Mouse (Mus musculus) MEL (cell line): ENCODE data around the gene Rims3. TPM values are rescaled to one million over a fixed set of nuclear protein-coding genes. Genes with fewer than 3 reads are reported as not detected.

ENCODE experiments used
- DNase-seq: peaks from one replicate; pipeline ENCODE4 v3.0.0; 2011; ENCODE audit warnings: low read depth, low spot score
- H3K27ac ChIP-seq: 2 replicates; pipeline ENCODE4 v1.5.1; 2012; ENCODE audit warnings: low read depth, mild to moderate bottlenecking, control low read depth, low read length, moderate library complexity; ENCODE audit not compliant: control insufficient read depth
- H3K27me3 ChIP-seq, 2 experiments: fragments of 150-350 bp in 1 of 2; sonication (generic) in 1 of 2; 2 replicates each; pipeline ENCODE4 v1.6.1; 2012; ENCODE audit warnings: low read length in 2 of 2, mild to moderate bottlenecking in 2 of 2, improper control_type of control experiment in 1 of 2, moderate library complexity in 1 of 2; ENCODE audit not compliant: insufficient read depth in 2 of 2, control insufficient read depth in 1 of 2
- H3K36me3 ChIP-seq, 2 experiments: 2 replicates each; pipeline ENCODE4 v1.6.1; 2012 to 2014; ENCODE audit warnings: low read length in 2 of 2, improper control_type of control experiment in 1 of 2, inconsistent platforms in 1 of 2, mild to moderate bottlenecking in 1 of 2; ENCODE audit not compliant: insufficient read depth in 2 of 2, control insufficient read depth in 1 of 2
- H3K4me1 ChIP-seq, 2 experiments: fragments of 150-350 bp in 1 of 2; sonication (generic) in 1 of 2; 2 replicates each; pipeline ENCODE4 v1.6.1; 2012; ENCODE audit warnings: low read length in 2 of 2, improper control_type of control experiment in 1 of 2, mild to moderate bottlenecking in 1 of 2; ENCODE audit not compliant: insufficient read depth in 2 of 2, control insufficient read depth in 1 of 2
- H3K4me3 ChIP-seq, 2 experiments: fragments of 150-350 bp in 1 of 2; sonication (generic) in 1 of 2; 2 replicates each; pipeline ENCODE4 v1.5.1; 2012; ENCODE audit warnings: low read depth in 2 of 2, low read length in 2 of 2, mild to moderate bottlenecking in 2 of 2, moderate library complexity in 2 of 2, control low read depth in 1 of 2, improper control_type of control experiment in 1 of 2; ENCODE audit not compliant: control insufficient read depth in 1 of 2, insufficient read depth in 1 of 2
- H3K79me2 ChIP-seq: 2 replicates; pipeline ENCODE4 v1.6.1; 2012; ENCODE audit warnings: mild to moderate bottlenecking, low read length, moderate library complexity; ENCODE audit not compliant: control insufficient read depth, poor library complexity, insufficient read depth
- H3K9ac ChIP-seq: 2 replicates; pipeline ENCODE4 v1.6.1; 2012; ENCODE audit warnings: low read depth, mild to moderate bottlenecking, control low read depth, low read length, moderate library complexity; ENCODE audit not compliant: control insufficient read depth, poor library complexity, severe bottlenecking
- H3K9me3 ChIP-seq: fragments of 150-350 bp; sonication (generic); replicated peaks from 2 replicates; pipeline ENCODE4 v1.6.1; 2012; ENCODE audit warnings: mild to moderate bottlenecking, low read length, improper control_type of control experiment, moderate library complexity; ENCODE audit not compliant: insufficient read depth
- CHD1 ChIP-seq: IDR thresholded peaks from 2 replicates; pipeline ENCODE4 v1.6.1; 2012; ENCODE audit warnings: low read depth, mild to moderate bottlenecking, inconsistent platforms, low read length, improper control_type of control experiment
- CHD2 ChIP-seq: IDR thresholded peaks from 2 replicates; pipeline ENCODE4 v1.6.1; 2011; ENCODE audit warnings: low read length, improper control_type of control experiment
- CTCF ChIP-seq, 3 experiments: IDR thresholded peaks in 2 of 3; conservative IDR thresholded peaks in 1 of 3; 2 replicates each; pipeline ENCODE4 v1.5.1; 2011 to 2012; ENCODE audit warnings: low read length in 3 of 3, low read depth in 2 of 3, mild to moderate bottlenecking in 2 of 3, improper control_type of control experiment in 1 of 3, inconsistent platforms in 1 of 3, mixed read lengths in 1 of 3, moderate library complexity in 1 of 3; ENCODE audit not compliant: control insufficient read depth in 1 of 3, insufficient read depth in 1 of 3, poor library complexity in 1 of 3, severe bottlenecking in 1 of 3
- HCFC1 ChIP-seq: IDR thresholded peaks from 2 replicates; pipeline ENCODE4 v1.6.1; 2012; ENCODE audit warnings: low read depth, mild to moderate bottlenecking, inconsistent platforms, low read length, improper control_type of control experiment, moderate library complexity
- JUND ChIP-seq: IDR thresholded peaks from 2 replicates; pipeline ENCODE4 v1.6.1; 2011; ENCODE audit warnings: low read depth, mild to moderate bottlenecking, improper control_type of control experiment, low read length
- KAT2A ChIP-seq: conservative IDR thresholded peaks from 2 replicates; pipeline ENCODE4 v1.6.1; 2012; ENCODE audit warnings: low read depth, low read length, improper control_type of control experiment, inconsistent platforms
- MAX ChIP-seq: IDR thresholded peaks from 2 replicates; pipeline ENCODE4 v1.6.1; 2011; ENCODE audit warnings: low read length, improper control_type of control experiment
- MXI1 ChIP-seq: IDR thresholded peaks from 2 replicates; pipeline ENCODE4 v1.6.1; 2011; ENCODE audit warnings: mild to moderate bottlenecking, low read depth, low read length, improper control_type of control experiment
- MYB ChIP-seq: IDR thresholded peaks from 2 replicates; pipeline ENCODE4 v1.6.1; 2011; ENCODE audit warnings: mild to moderate bottlenecking, low read depth, low read length, improper control_type of control experiment
- NELFE ChIP-seq: IDR thresholded peaks from 2 replicates; pipeline ENCODE4 v1.6.1; 2011; ENCODE audit warnings: low read depth, low read length, improper control_type of control experiment
- POLR2AphosphoS2 ChIP-seq: IDR thresholded peaks from 2 replicates; pipeline ENCODE4 v1.6.1; 2011; ENCODE audit warnings: low read length, improper control_type of control experiment
- POLR2AphosphoS5 ChIP-seq: IDR thresholded peaks from 2 replicates; pipeline ENCODE4 v1.6.1; 2012; ENCODE audit warnings: low read depth, borderline replicate concordance, mild to moderate bottlenecking, inconsistent platforms, low read length, moderate library complexity, mixed read lengths
- RAD21 ChIP-seq: IDR thresholded peaks from 2 replicates; pipeline ENCODE4 v1.6.1; 2011; ENCODE audit warnings: mild to moderate bottlenecking, low read depth, low read length, improper control_type of control experiment
- RCOR1 ChIP-seq: IDR thresholded peaks from 2 replicates; pipeline ENCODE4 v1.6.1; 2012; ENCODE audit warnings: low read depth, mild to moderate bottlenecking, inconsistent platforms, low read length, improper control_type of control experiment
- SMC3 ChIP-seq: IDR thresholded peaks from 2 replicates; pipeline ENCODE4 v1.6.1; 2011; ENCODE audit warnings: low read depth, low read length, improper control_type of control experiment
- TBP ChIP-seq: IDR thresholded peaks from 2 replicates; pipeline ENCODE4 v1.8.0; 2011; ENCODE audit warnings: low read depth, low read length, improper control_type of control experiment
- TCF12 ChIP-seq: IDR thresholded peaks from 2 replicates; pipeline ENCODE4 v1.6.1; 2014; ENCODE audit warnings: low read depth, mild to moderate bottlenecking, inconsistent platforms, low read length, improper control_type of control experiment, moderate library complexity
- USF1 ChIP-seq: IDR thresholded peaks from 2 replicates; pipeline ENCODE4 v1.6.1; 2014; ENCODE audit warnings: low read depth, mild to moderate bottlenecking, inconsistent platforms, low read length, improper control_type of control experiment, moderate library complexity
- USF2 ChIP-seq, 2 experiments: IDR thresholded peaks; 2 replicates each; pipeline ENCODE4 v1.6.1; 2011 to 2012; ENCODE audit warnings: improper control_type of control experiment in 2 of 2, low read length in 2 of 2, borderline replicate concordance in 1 of 2, inconsistent platforms in 1 of 2, low read depth in 1 of 2, mild to moderate bottlenecking in 1 of 2; ENCODE audit not compliant: insufficient read depth in 1 of 2
- ZC3H11A ChIP-seq: IDR thresholded peaks from 2 replicates; pipeline ENCODE4 v1.6.1; 2012; ENCODE audit warnings: low read depth, mild to moderate bottlenecking, inconsistent platforms, low read length, improper control_type of control experiment
- ZKSCAN1 ChIP-seq: IDR thresholded peaks from 2 replicates; pipeline ENCODE4 v1.6.1; 2012; ENCODE audit warnings: low read depth, mild to moderate bottlenecking, inconsistent platforms, low read length, improper control_type of control experiment, moderate library complexity
- ZMIZ1 ChIP-seq: IDR thresholded peaks from 2 replicates; pipeline ENCODE4 v1.6.1; 2012; ENCODE audit warnings: low read depth, mild to moderate bottlenecking, inconsistent platforms, low read length, improper control_type of control experiment, moderate library complexity
- ZNF384 ChIP-seq: IDR thresholded peaks from 2 replicates; pipeline ENCODE4 v1.6.1; 2012; ENCODE audit warnings: low read depth, mild to moderate bottlenecking, inconsistent platforms, low read length, improper control_type of control experiment
- polyA plus RNA-seq, 2 experiments: library from polyadenylated mRNA; stranded (reverse) in 1 of 2; unstranded in 1 of 2; fragments of >175 nt in 1 of 2; fragments of >200 nt in 1 of 2; gene quantifications; 2 replicates each; pipeline versions ENCODE4 v1.2.1 to v1.2.4; 2012; ENCODE audit warnings: low replicate concordance in 2 of 2, low read depth in 1 of 2; ENCODE audit not compliant: insufficient read length in 2 of 2, insufficient read depth in 1 of 2, missing spikeins in 1 of 2
- total RNA-seq: library from RNA; depleted of rRNA; stranded (reverse); fragments of 300-350 nt; gene quantifications from 2 replicates; pipeline ENCODE4 v1.2.3, GENCODE M21; 2012

Rims3 gene
- total and polyA plus RNA-seq, 3 experiments = 0.07 TPM; not detected in 2

- TF ChIP-seq CTCF (IDR thresholded peaks at IDR 0.05 in 2 of 3, conservative IDR thresholded peaks at IDR 0.05 in 1 of 3; ENCODE audit: control insufficient read depth in 1 of 3, insufficient read depth in 1 of 3, low read depth in 2 of 3, low read length in 3 of 3, poor library complexity in 1 of 3, severe bottlenecking in 1 of 3) (no peak), ZMIZ1 (no peak), ZNF384 (no peak), JUND (no peak), USF1 (no peak), SMC3 (no peak), CHD2 (no peak), RCOR1 (no peak), MXI1 (no peak), ZKSCAN1 (no peak), NELFE (no peak), POLR2AphosphoS5 (no peak), CHD1 (no peak), HCFC1 (no peak)
- no peaks in the 10 kb centered on the region for H3K4me1 ChIP-seq
- H3K9me3 ChIP-seq = no peaks in the 10 kb centered on the region
- H3K27ac ChIP-seq = no peak overlapping the region
- peaks cover 0 to 2% of the 10 kb centered on the region in 2 experiments; a peak in 3 of 4 replicates for H3K27me3 ChIP-seq
- no peak for DNase-seq
- H3K79me2 ChIP-seq = no peaks in the 10 kb centered on the region
- H3K9ac ChIP-seq = no peak overlapping the region
- H3K36me3 ChIP-seq = no peaks in the 10 kb centered on the region
- no peak overlapping the region for H3K4me3 ChIP-seq
These were observed 40.0 kb downstream of the Rims3 start for GRCm38 (mm10) chr4:120894584-120894983.

GRCm38 (mm10) chr4:120895226-120895625 lies 40.6 kb downstream of the Rims3 start:
- no peak overlapping the region for H3K9ac ChIP-seq
- H3K27me3 ChIP-seq = peaks cover 0 to 2% of the 10 kb centered on the region in 2 experiments; a peak in 3 of 4 replicates
- TF ChIP-seq NELFE (no peak), MAX (no peak), USF1 (no peak), POLR2AphosphoS2 (no peak), ZC3H11A (no peak), MYB (no peak), TBP (no peak), USF2 (IDR thresholded peaks at IDR 0.05; ENCODE audit: borderline replicate concordance in 1 of 2, insufficient read depth in 1 of 2, low read depth in 1 of 2, low read length in 2 of 2) (no peak), RAD21 (no peak), TCF12 (no peak), ZMIZ1 (no peak), KAT2A (no peak)

More at GRCm38 (mm10) chr4:120895226-120895625, 40.6 kb downstream of the Rims3 start:
- Histone ChIP-seq H3K79me2 (no peaks in the 10 kb centered on the region), H3K4me1 (no peaks in the 10 kb centered on the region), H3K9me3 (no peaks in the 10 kb centered on the region), H3K36me3 (no peaks in the 10 kb centered on the region), H3K4me3 (no peak overlapping the region), H3K27ac (no peak overlapping the region)
- no peak for DNase-seq
